Mouse (Mus musculus): ENCODE data around the gene Zbtb24.

The Zbtb24 gene

DNA sequence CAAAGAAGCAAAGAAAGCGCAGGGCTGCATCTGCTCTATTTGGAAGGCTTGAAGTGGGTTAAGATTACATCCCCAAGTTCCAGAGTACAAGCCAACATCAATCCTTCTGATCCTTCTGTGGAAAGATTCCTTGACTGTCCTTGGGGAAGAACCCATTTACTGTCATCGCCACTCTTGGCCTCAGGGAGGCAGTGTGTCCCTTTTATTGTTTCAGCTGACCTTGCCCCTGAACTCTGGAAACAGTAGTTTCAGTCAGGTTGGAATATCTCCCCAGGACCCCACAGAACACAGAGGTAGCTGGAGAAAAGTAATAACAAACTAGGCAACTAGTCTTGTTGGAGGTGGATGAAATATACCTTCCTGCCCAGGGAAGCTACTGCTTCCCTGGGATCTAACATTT is 59.0 kb downstream of the Zbtb24 start:
- DNase-seq, result no peak

DNA sequence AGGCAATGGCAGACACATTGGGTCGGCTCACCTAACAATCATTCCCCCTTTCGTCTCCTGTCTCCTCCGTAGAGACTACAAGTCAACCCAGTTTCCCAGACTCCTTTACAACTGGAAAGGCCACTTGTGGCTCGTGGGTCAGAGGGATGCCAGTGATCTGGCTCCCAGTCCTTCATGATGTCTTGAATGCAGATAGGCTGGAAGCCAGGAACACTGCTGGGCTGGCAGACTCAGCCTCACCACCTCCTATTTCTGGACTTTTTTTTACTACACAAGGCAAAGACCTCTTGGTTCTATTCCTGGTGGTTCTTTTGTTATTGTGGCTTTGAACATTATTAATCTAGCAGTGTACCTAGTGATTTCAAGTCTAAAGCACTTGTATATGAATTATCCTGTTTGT is 64.1 kb downstream of the Zbtb24 start:
- DNase-seq, result no peak

- no peak for DNase-seq
Observed at GRCm38 (mm10) chr10:41514921-41515320, 64.7 kb downstream of the Zbtb24 start.

Data from cerebellum, adult 18-20 months (tissue).